Mouse (Mus musculus) embryonic stem cell, embryonic (primary cell): ENCODE measurements around the gene Hdac4.

Experiments
- CTCF ChIA-PET, 4 experiments: fragments of 300-600 bp in 2 of 4; fragments of 350-600 bp in 2 of 4; sonication (Branson Sonifier 250); formaldehyde crosslinking; loops; one replicate each; lab custom pipeline; 2022; ENCODE audit warnings: inconsistent platforms in 2 of 4; lab: Charles Lee
- POLR2A ChIA-PET, 4 experiments: fragments of 300-600 bp in 2 of 4; fragments of 350-600 bp in 2 of 4; sonication (Branson Sonifier 250); formaldehyde crosslinking; loops; one replicate each; lab custom pipeline; 2022; ENCODE audit warnings: antibody characterized with exemption in 4 of 4, inconsistent platforms in 1 of 4; lab: Charles Lee

The Hdac4 gene

DNA sequence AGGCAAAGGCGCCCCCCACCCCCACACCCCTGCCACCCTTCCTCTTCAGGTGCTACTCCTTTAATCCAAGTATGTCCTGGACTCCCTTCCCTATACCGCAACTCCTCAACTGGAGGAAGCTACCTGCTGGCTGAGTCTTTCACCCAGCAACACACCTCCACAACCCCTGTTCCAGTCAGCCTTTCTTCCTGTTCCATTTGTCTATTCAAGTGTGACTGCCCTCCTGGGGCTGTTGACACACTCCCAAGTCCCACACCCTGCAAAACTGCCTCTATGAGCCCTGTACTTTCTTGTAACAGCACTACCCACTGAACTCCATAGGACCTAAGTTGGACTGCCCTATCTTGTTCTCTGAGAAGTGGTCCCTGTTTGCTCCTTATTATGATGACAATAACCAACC is 195.3 kb downstream of the Hdac4 start:
- ChIA-PET CTCF (interaction anchor here in 1 of 4 experiments (0.6 kb wide), 1 partner anchor 11 kb away, joined by 3 read pairs; no protein-coding TSS in a partner anchor), POLR2A (interaction anchor here in 2 of 4 experiments (0.5 to 1.4 kb wide), 4 partner anchors 12 to 367 kb away, joined by 3 to 5 read pairs (median 4); no protein-coding TSS in a partner anchor)

DNA sequence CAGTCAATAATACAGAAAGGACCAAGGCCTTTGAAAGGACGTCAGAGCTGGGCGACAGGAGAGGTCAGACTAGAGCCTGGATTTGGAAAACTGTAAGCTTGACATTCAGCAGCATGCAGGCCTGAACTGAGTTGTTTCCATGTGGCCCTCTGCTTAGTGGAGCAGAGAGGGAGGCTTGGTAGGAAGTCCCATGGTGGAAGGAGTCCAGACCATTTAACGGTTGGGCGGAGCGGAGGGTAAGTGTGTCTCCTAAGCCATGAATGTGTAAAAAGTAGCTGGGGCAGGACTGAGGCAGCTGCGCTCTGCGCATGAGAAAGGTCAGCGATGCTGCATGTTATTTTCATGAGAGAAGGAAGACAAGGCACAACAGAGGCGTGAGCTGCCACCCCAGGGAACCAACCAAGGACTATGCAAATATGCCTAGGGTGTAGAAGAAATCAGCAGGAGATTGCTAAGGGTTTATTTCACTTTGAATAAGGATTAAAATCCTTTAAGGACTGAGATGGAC is 201.8 kb downstream of the Hdac4 start:
- POLR2A ChIA-PET: interaction anchor here in 1 of 4 experiments (0.5 kb wide), 1 partner anchor 84 kb away, joined by 3 read pairs; no protein-coding TSS in a partner anchor

DNA sequence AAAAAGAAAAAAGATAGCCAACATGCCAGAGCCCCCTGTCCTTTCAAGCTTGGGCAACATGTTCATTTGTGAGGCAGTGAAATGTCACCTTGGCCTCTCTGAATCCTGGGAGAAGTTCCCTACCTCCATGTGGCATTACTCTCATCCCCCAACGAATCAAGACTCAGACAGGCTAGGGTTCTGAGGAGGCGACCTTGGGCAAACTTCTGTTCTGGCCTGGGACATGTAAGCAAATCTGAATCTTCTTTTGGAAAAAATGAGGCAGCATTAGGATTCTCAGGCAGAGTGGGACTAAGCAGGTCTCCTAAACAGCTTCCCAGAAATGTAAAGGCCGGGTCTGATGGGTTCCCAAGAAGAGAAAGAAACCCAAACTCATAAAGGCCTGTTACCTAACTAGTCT is 202.8 kb downstream of the Hdac4 start:
- POLR2A ChIA-PET: interaction anchor here in 2 of 4 experiments (1.0 to 1.3 kb wide), 2 partner anchors 18 to 439 kb away, joined by 3 to 4 read pairs; no protein-coding TSS in a partner anchor
- CTCF ChIA-PET: no interaction called here

More for the DNA sequence above, 201.8 kb downstream of the Hdac4 start:
- CTCF ChIA-PET: interaction anchor here in 1 of 4 experiments (1.1 kb wide), 1 partner anchor 25 kb away, joined by 3 read pairs; no protein-coding TSS in a partner anchor

DNA sequence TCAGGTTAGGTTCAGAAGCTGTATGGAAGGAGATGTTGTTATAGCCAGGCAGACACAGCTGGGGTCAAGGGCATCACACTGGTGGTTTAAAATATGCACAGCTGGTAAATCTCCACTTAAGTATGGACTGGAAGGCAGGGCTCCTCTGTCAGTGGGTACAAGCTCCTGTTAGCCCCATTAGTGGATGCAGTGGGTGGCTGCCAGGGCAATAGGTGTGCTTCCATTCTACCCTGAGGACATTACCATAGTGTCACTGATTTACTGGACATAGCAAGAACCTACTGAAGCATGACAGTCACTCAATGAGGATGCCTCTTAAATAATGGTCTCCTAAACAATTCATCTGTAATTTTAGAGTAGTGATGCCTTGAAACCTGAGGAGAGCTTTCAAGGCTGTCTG is 203.9 kb downstream of the Hdac4 start:
- ChIA-PET POLR2A (interaction anchor here in 2 of 4 experiments (1.0 to 1.3 kb wide), 3 partner anchors 19 to 477 kb away, joined by 3 to 4 read pairs (median 3); no protein-coding TSS in a partner anchor), CTCF (interaction anchor here in 1 of 4 experiments (0.6 kb wide), 1 partner anchor 245 kb away, joined by 4 read pairs; no protein-coding TSS in a partner anchor)

DNA sequence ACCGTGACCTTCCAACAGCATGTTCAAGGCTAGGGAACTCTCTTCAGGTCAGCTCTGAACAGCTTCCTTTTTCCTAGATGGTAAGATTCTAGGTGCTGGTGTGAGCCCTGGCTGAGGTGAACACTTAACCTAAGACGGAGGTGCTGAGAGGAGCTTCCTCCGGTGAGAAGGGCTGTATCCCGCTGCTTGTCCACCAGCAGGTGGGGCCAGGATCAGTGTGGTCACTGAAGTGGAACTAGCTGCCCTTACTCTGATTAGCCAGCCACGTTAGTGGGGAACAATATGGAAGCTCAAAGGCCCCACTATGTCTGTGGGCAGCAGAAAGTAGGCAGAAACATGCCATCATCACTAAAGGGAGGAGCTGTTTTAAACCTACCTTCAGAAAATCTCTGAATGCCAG is 204.6 kb downstream of the Hdac4 start:
- CTCF ChIA-PET: interaction anchor here in 1 of 4 experiments (1.1 kb wide), 1 partner anchor 42 kb away, joined by 3 read pairs; no protein-coding TSS in a partner anchor
- POLR2A ChIA-PET: no interaction called here

DNA sequence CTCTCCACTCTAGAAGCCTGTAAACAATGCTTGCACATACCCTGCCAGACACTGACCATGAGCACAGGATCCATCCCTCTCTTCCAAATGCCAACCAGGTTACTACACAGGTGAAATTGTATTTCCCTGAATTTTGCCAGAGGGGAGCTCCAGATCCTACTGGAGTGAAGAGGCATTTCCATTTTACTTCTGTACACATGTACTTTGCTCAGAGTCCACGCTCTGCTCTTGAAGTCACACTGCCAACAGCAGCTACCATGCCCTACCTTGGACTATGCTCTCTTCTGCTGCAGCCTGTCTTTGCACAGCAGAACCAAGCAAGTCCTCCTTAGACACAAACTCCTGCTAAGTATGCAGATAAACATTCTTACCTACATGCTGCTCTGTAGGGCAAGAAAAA is 206.6 kb downstream of the Hdac4 start:
- POLR2A ChIA-PET: interaction anchor here in 1 of 4 experiments (0.8 to 1.4 kb wide), 3 partner anchors 16 to 94 kb away, joined by 3 to 8 read pairs (median 3); no protein-coding TSS in a partner anchor
- CTCF ChIA-PET: interaction anchor here in 1 of 4 experiments (0.6 kb wide), 1 partner anchor 11 kb away, joined by 3 read pairs; no protein-coding TSS in a partner anchor

DNA sequence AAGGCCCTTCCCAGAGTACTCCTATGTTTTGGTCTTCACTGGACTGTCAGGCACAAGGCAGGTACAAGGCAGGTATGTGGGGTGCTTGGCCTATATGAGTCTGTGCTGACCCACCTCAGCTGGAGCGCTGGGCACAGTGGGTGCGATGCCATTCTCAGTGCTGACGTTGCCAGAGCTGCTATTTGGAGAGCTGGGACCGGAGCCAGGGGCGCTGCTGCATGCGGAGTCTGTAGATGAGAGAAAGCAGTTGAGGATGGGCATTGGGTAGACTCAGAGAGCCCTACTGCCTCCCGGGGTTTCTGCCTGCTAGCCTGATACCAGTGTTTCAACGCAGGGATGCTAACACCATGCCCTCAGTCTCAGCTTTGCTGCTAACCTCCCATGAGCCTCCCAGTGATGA is 208.1 kb downstream of the Hdac4 start:
- ChIA-PET CTCF (interaction anchor here in 1 of 4 experiments (0.9 to 1.4 kb wide), 2 partner anchors 113 to 661 kb away, joined by 3 read pairs; partner anchors contain the start of gene Otos), POLR2A (interaction anchor here in 2 of 4 experiments (0.6 to 1.6 kb wide), 4 partner anchors 9 to 54 kb away, joined by 3 to 8 read pairs (median 4); no protein-coding TSS in a partner anchor)

DNA sequence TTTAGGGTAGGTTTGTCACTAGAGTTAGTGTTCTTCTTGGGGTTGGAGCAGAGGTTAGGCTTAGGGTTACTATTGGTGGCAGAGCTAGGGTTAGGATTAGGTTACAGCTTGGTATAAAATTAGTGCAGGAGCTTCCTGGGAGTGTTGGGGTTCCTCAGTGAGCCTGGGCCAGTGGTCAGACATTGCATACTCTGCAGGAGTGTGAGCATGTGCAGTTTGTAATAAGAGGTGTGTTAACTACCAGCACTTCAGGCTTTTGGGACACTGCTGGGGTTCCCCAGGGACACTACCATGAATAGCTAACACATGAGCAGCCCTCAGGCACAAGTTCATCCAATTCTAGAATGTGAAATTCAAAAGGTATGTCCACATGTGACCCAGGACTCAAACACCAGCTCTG is 209.7 kb downstream of the Hdac4 start:
- CTCF ChIA-PET: interaction anchor here in 1 of 4 experiments (1.4 kb wide), 1 partner anchor 17 kb away, joined by 3 read pairs; no protein-coding TSS in a partner anchor
- POLR2A ChIA-PET: interaction anchor here in 2 of 4 experiments (0.8 to 1.6 kb wide), 5 partner anchors 9 to 35 kb away, joined by 3 to 4 read pairs (median 3); no protein-coding TSS in a partner anchor

DNA sequence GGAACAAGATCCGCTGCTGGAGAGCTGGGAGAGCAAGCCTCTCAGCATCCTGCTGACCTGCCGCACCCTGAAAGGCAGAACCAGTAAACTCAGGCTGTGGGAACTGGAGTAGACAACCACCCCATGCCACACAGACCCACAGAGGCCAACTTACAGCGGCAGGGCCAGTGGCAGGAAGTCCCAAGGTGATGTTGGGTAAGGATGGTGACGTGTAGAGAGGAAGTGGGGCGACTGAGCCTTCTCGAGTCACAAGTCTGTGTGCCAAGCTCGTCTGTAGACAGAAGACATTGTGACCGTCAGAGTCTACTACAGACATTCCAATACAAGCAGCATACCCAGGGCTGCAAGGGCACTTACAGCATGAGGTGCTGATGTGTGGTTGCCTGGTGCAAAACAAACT is 211.0 kb downstream of the Hdac4 start:
- ChIA-PET CTCF (no interaction called here), POLR2A (interaction anchor here in 2 of 4 experiments (0.5 to 1.1 kb wide), 2 partner anchors 8 to 373 kb away, joined by 3 to 4 read pairs; no protein-coding TSS in a partner anchor)

DNA sequence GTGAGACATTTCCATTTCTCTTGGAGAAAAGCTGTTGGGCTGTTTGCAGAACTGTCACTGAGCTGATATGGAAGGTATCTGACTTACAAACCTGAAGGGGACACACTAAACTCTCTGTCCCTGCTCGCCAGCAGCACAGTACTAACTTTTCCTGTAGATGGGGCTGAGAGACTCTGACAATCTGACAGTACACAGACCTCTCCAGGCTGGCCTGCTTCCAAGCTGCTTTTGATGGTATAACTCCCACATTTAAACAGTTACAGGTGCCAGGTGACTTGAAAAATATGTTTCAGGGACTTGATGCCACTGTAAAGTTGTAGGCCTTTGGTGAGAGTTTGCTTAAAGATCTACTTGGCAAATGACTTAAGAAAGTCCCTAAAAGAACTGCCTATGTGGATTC is 214.1 kb downstream of the Hdac4 start:
- ChIA-PET POLR2A (interaction anchor here in 1 of 4 experiments (1.1 kb wide), 1 partner anchor 14 kb away, joined by 3 read pairs; no protein-coding TSS in a partner anchor), CTCF (no interaction called here)

DNA sequence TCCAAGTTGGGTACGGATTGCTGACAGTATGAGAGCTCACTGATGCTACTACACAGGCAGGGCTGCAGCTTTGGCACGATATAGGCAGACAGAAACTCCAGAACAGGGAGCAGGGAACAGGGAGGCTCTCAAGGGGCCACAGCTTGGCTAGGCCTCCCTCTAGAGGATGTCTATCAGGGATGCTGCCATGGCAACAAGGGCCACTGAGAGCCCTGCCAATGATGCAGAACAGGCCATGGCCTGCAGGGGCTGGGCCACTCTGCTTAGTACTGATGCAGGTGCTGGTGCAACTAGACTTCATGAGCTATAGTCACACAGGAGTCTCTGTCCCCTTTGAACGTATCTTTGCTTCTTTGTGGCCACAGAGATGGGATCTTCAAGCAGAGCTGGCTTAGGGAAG is 217.1 kb downstream of the Hdac4 start:
- POLR2A ChIA-PET: interaction anchor here in 1 of 4 experiments (0.6 kb wide), 1 partner anchor 1456 kb away, joined by 3 read pairs; no protein-coding TSS in a partner anchor
- CTCF ChIA-PET: interaction anchor here in 2 of 4 experiments (1.2 to 1.3 kb wide), 2 partner anchors 10 to 16 kb away, joined by 3 to 4 read pairs; no protein-coding TSS in a partner anchor

DNA sequence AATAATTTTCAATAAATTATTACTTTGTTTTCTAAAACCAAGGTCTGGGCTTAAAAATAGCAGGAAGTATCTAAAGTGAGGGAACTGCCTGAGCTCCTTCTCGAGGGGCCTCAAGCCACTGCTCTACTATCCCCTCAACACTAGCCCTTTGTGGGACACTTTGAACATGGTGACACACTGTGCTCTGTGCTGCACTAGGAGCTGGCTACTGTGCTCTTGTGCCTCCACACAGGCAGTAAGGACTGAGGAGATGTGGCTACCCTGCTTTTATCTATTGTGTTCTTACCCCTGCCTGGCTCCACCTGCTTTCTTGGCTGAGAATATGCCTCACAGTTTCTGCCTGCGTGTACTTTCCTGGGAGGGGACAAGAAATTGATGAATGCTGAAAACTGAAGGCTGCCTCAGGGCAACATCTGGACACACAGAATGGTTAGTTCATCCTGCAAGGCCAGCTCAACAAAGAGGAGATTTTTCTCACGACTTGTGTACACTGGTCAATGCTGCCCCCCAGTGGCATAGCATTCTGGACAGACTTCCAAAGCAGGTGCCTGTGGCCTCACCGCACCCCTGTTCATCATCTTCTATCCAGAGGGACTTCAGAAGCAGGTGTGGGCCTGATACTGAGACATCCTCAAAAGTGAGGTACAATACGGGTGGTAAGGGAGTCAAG is 226.7 kb downstream of the Hdac4 start:
- ChIA-PET CTCF (interaction anchor here (0.5 to 1.4 kb wide), 11 partner anchors 9 to 863 kb away, joined by 3 to 7 read pairs (median 4); no protein-coding TSS in a partner anchor), POLR2A (interaction anchor here in 2 of 4 experiments (0.6 kb wide), 2 partner anchors 1768 to 1818 kb away, joined by 3 read pairs; no protein-coding TSS in a partner anchor)

DNA sequence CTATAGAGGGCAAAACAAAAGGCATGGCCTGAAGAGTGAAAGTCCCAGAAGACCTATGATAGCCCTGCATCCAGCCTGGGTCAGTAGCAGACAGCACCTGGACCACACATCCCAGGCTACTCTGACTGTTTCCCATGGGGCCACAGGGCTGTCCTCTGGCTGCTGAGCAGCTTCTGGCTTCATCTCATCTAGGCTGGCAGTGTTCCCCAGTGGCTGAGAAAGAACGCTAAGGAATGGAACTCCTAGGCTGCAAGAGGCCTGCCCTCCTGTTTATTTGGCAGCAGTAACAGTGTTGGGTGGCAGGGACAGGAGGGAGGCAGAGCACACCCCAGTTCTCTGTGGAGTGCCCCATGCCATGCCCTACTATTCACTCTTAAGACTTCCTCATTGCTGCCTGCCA is 228.5 kb downstream of the Hdac4 start:
- CTCF ChIA-PET: no interaction called here
- POLR2A ChIA-PET: interaction anchor here in 1 of 4 experiments (1.1 kb wide), 1 partner anchor 14 kb away, joined by 3 read pairs; no protein-coding TSS in a partner anchor

DNA sequence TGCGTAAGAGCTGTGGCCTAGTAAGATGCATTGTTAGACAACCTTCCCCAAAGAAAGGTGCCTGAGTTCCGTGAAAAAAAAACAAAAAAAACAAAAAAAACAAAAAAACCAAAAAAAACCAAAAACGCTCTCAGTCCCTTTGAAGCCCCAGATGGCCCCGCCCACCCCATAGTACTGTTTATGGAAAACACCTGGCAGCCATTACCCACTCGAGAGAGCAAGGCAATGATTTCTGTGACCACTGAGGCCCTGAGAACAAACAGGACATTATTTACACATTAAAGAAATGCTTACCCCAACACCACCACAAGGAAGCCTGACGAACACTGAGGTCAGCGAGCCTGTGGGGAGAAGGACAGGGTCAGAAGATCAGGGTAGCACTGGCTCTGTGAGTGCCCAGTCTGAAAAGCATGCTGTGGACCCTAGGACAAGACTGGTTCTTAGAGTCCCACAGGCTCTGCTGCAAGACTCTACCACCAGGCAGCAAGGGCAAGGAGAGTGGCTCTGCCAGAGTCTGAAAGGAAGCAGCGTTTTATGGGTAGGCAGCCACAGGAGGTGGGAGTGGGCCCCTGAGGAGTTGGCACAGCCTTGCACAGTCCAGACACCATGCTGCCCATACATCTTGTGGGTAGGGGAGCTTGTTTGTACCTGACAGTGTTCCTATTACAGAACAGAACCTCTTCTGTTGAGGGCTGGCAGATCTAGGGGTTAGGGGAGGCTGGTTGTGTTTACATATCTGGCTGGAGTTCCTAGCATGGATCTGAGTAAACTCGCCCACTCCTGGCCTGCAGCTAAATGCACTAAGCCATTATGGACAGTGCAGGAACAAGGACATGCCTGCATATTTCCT is 230.8 kb downstream of the Hdac4 start:
- CTCF ChIA-PET: interaction anchor here (0.5 to 1.4 kb wide), 6 partner anchors 20 to 938 kb away, joined by 3 to 4 read pairs (median 3); no protein-coding TSS in a partner anchor
- POLR2A ChIA-PET: interaction anchor here in 2 of 4 experiments (0.7 to 1.6 kb wide), 3 partner anchors 24 to 509 kb away, joined by 3 read pairs; partner anchors contain the start of gene Ndufa10 (in 1 of the 2)

DNA sequence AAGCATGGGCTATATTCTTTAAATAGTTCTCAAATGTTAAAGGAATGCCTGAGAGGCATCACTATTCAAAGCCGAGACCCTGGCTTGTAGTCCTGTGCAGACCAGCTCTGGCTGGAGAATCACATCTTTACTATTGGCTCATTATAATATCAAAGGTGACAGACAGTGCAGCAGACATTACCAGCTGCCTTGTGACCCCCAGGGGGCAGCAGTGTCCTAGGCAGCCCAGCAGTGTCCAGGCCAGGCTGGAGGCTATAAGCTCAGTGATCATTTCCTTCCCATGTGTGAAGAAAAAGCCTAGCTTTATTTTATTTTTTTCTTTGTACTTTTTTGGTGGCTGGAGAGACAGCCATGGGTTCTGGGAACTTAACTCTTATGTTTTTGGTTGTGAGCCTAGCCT is 233.2 kb downstream of the Hdac4 start:
- CTCF ChIA-PET: interaction anchor here (0.5 to 3.8 kb wide), 55 partner anchors 9 to 872 kb away, joined by 3 to 13 read pairs (median 4); partner anchors contain the start of genes Cops9 (in 1 of the 4), Ndufa10 (in 1 of the 4) and Otos (in 1 of the 4)
- POLR2A ChIA-PET: interaction anchor here in 3 of 4 experiments (0.5 to 2.7 kb wide), 13 partner anchors 8 to 664 kb away, joined by 3 to 8 read pairs (median 3); partner anchors contain the start of genes Ndufa10 (in 1 of the 3) and Scly (in 1 of the 3)

DNA sequence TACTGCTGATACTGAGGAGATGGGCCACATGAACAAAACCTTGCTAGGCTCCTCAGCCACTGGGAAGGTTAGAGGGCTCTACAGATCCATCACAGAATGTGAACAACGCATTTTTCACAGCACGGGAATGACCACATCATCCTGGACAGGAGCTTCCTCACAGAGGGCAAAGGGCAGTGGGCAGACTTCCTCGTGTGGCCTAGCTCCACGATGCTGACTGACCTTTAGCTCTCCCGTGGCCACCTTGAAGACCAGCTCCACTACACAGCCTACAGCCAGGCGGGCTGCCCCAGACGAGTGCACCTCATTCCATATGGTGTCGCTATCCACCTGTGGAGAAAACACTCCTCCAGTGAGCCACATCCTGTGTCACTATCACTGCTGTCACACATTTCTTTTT is 234.3 kb downstream of the Hdac4 start:
- ChIA-PET POLR2A (interaction anchor here in 2 of 4 experiments (1.0 to 1.5 kb wide), 3 partner anchors 9 to 663 kb away, joined by 3 read pairs; partner anchors contain the start of gene Scly (in 1 of the 2)), CTCF (interaction anchor here in 3 of 4 experiments (0.6 to 3.8 kb wide), 10 partner anchors 8 to 493 kb away, joined by 3 to 13 read pairs (median 4); no protein-coding TSS in a partner anchor)

DNA sequence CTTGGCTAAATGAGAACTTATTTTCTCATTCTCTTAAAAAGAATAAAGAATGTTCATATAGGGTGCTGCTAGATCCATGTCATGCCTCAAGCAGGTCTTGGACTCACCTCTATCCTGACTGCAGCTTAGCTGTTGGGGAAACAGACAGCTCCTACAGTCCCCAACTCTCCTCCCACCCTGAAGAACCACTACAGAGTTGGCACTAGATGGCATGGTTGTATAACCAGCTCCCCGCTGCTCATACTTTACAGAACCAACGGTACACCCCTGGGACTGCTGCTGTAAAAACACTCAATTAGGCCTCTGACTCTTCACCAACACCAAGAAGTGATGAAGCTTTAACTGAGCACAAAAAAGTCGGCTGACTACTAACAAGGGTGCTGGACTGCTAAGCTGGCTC is 235.6 kb downstream of the Hdac4 start:
- CTCF ChIA-PET: interaction anchor here in 1 of 4 experiments (3.8 kb wide), 1 partner anchor 495 kb away, joined by 11 read pairs; no protein-coding TSS in a partner anchor
- POLR2A ChIA-PET: interaction anchor here in 1 of 4 experiments (0.7 kb wide), 1 partner anchor 514 kb away, joined by 3 read pairs; the partner anchor contains the start of gene Ndufa10
